Mouse (Mus musculus) liver, embryonic 14.5 days (tissue): ENCODE measurements around the gene Cntn1.

Source experiments
- CTCF ChIP-seq: IDR thresholded peaks from 2 replicates; pipeline ENCODE4 v1.5.1; 2016; ENCODE audit warnings: antibody characterized with exemption, low read depth, control low read depth
- EP300 ChIP-seq: IDR thresholded peaks from 2 replicates; pipeline ENCODE4 v1.6.1; 2016; ENCODE audit warnings: antibody characterized with exemption, low read depth

DNA sequence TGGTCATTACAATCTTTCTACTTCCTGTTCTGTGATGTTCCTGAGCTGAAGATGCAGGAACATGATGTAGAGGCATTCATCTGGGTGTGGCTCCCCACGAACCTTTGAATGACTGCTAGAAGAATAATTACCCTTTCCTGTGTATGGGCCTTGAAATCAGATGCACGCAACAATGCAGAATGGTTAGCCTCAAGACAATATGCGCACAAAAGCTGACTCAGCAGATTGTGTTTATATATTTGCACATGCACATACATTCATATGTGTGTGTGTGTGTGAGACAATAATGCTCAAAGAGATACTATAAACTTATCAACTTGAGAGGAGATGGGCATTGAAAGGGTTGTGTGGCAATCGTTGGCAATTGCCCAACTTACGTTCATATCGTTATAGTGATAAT lies 39.8 kb downstream of the Cntn1 start:
- no peak for TF ChIP-seq EP300
- TF ChIP-seq CTCF, result no peak
